Mouse (Mus musculus) left cerebral cortex, postnatal 4 days (tissue): ENCODE results near the gene Etv6. TPM values are rescaled to one million over a fixed set of nuclear protein-coding genes. Genes with fewer than 3 reads are reported as not detected.

Source experiments
- DNase-seq: peaks from one replicate; pipeline ENCODE4 v3.0.0-alpha.2; 2022
- intact Hi-C: fragments of 180-260 bp; cut with DNase I; formaldehyde crosslinking; loops from one replicate; pipeline ENCODE4 v1.15.1; 2025
- total RNA-seq, 2 experiments: library from RNA; stranded (reverse); gene quantifications; 2 replicates each; pipeline ENCODE4 v1.2.3; 2021

Etv6 gene
- total RNA-seq, 2 experiments from 2014 or later: 18.8 to 27.2 TPM

DNA sequence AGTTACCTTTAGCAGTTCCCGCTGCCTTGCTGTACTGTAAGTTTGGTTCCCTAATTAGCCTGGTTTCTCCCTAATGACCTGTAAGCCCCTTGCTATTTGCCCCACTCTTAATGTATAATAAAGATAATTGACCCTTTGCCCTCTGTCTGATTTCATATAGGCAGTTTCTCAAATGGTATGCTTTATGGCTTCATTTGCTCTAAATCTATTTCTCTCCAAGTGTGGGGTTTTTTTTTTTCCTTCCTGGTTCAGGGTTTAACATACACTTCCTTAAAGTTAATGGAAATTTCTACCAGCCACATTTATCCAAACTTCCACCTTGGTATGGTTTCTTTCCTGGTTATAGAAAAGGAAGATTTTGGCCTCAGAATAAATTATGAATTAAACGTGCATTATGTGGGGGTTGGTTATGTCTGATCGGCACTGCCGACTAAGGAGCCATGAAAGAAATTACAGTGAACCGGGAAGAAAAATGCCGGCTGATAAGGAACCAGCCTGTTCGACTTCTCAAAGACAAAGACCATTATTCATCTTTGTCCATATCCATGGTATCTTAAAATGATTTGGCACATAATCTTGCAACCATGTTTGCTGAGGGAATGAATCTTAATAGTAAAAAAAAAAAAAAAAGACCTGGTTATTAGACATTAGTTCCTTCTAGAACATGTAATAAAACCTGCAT, 155.2 kb downstream of the Etv6 start:
- DNase-seq: no peak
- intact Hi-C loops: no loop called here

DNA sequence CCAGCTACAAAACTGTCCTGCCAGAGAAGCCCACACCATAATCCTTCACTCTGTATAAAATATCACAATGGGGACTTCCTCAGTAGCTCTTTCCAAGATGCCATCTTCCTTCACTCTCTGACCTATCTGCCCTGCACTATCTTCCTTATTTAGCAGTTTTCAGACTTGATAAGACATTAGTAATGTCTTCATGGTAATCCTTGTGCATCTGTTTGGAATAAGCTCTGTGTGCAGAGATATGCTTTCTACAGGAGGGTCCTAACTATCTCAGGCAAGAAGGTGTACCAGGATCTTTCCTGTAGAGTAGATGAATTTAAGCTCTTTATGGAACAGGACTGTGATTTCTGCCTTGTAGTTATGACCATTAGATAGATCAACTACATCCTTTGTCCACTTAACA, 157.2 kb downstream of the Etv6 start:
- intact Hi-C loops: no loop called here
- no peak for DNase-seq

GRCm38 (mm10) chr6:134199895-134200294, 164.4 kb downstream of the Etv6 start:
- DNase-seq: no peak
- intact Hi-C loops: no loop called here

DNA sequence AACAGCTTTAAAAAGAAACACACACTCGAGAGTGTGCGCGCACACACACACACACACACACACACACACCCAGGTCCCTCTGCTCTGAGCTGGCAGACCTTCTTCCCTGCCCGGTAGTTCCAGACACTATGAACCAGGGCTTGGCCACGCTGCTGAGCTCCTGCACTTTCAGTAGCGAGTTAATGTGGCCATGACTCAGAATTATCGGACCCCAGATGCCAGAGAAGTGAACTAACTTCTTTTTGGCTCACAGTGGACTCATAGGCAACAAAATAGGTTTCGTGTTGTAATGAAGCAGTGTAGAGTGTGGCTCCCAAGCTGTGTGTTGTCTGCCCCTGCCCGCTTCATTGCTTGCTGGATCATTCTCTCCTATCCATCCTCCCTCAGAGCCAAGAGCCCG, 165.1 kb downstream of the Etv6 start:
- intact Hi-C loops: no loop called here
- peak; percentile 8 for DNase-seq

DNA sequence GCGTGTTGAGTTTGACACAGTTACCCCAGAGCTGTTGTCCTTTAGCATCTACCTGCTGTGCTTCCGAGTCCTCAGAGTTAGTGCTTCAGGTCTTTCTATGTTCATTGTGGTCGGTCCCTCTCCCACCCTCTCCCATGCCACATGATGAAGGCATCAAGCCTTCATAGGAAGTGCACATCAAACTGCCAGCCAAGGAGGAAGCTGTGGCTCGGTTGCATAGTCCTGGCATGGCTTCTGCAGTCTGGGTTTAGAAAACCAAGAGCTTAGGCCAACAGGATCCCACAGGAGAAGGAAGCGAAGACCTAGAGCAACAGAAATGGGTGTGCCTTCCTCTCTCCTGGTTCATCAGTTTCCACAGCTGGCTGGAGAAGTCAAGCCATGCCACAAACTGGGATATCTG, 166.7 kb downstream of the Etv6 start:
- intact Hi-C loops: no loop called here
- DNase-seq: no peak

- no peak for DNase-seq
- intact Hi-C loops: no loop called here
These were observed 169.7 kb downstream of the Etv6 start for GRCm38 (mm10) chr6:134205163-134205562.

DNA sequence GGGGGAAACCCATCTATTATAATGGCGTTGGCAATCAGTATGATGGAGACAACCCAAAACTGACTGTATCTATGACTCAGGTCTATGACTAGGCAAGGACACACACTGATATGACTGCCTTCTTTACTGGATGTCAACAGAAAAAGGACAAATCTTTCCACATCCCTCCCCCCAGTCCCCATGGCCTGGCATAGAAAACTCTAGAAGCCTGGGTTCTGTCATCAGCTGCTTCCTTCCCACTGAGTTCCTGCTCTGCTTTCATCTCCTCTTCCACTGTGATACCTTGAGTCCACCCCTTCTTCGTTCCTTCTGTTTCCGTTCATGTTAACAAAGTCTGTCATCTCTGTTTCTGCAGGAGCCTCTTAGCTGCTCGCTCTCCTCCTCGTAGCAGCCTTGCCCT, 170.2 kb downstream of the Etv6 start:
- DNase-seq: no peak
- intact Hi-C loops: no loop called here

DNA sequence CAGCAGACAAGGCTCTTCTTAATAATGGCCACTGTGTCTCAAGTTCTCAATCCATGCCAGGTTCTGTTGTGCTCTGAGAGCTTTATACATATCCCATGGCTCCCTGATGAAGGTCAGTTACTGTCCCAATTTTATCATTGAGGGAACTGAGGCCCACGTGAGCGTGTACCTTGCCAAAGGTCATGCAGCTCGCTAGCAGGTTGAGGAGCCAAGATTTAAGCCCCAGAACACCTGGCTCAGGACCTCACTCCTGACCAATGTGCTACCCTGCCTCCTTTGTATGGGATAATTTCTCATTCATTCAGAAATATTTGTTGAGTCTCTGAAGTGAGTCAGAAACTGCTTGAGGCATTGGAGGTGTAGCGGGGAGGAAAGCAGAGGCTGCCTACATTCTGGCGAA, 170.8 kb downstream of the Etv6 start:
- no peak for DNase-seq
- intact Hi-C loops: no loop called here

- intact Hi-C loops: no loop called here
- DNase-seq: peak; percentile 97
These were observed 172.1 kb downstream of the Etv6 start for GRCm38 (mm10) chr6:134207391-134208179.

GRCm38 (mm10) chr6:134208180-134208952, 172.9 kb downstream of the Etv6 start:
- intact Hi-C loops: no loop called here
- no peak for DNase-seq

- intact Hi-C loops: no loop called here
These were observed 175.4 kb downstream of the Etv6 start for GRCm38 (mm10) chr6:134210675-134211457.

GRCm38 (mm10) chr6:134211458-134211776, 175.9 kb downstream of the Etv6 start:
- intact Hi-C loops: no loop called here
- no peak for DNase-seq

More at GRCm38 (mm10) chr6:134210675-134211457, 175.4 kb downstream of the Etv6 start:
- no peak for DNase-seq

- intact Hi-C loops: no loop called here
- no peak for DNase-seq
These were observed 182.2 kb downstream of the Etv6 start for GRCm38 (mm10) chr6:134217747-134218146.

- DNase-seq: no peak
- intact Hi-C loops: no loop called here
These were observed 182.9 kb downstream of the Etv6 start for GRCm38 (mm10) chr6:134218441-134218840.

- DNase-seq: peak; percentile 57
- intact Hi-C loops: no loop called here
These were observed 183.9 kb downstream of the Etv6 start for GRCm38 (mm10) chr6:134219358-134219757.

DNA sequence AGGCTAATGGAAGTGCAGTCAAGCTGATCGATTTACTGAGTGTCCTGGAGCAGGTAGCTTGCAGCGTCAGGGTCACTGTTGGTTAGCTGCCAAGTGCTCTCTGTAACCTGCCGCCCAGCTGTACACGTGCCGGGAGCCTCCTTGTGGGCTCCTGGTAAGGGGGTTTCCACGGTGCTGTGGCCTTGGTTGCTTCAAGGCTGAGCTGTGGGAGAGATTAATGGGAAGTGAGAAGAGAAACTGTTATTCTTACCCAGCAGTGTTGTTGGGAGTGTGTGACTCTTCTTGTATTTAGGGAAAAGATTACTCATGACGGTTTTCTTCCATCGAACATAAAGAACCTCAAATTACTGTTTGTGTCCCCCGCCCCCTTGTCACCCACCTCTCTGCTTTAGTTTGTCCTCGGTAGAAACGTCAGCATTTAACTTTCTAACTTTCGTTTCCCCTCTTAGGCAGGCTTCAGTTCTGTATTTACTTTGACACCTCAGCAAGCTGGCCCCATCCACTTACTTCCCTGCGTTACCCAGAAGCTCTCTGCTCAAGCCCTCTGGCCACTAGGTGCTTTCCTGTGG, 184.8 kb downstream of the Etv6 start:
- DNase-seq: no peak
- intact Hi-C loops: no loop called here

- no peak for DNase-seq
- intact Hi-C loops: no loop called here
These were observed 186.9 kb downstream of the Etv6 start for GRCm38 (mm10) chr6:134222248-134222929.

- intact Hi-C loops: no loop called here
- no peak for DNase-seq
These were observed 190.1 kb downstream of the Etv6 start for GRCm38 (mm10) chr6:134225564-134225963.

- intact Hi-C loops: no loop called here
- DNase-seq: no peak
These were observed 191.1 kb downstream of the Etv6 start for GRCm38 (mm10) chr6:134226349-134227169.
